Mouse (Mus musculus): Measurements from ENCODE around the gene Hcst. TPM values are rescaled to one million over a fixed set of nuclear protein-coding genes. Genes with fewer than 3 reads are reported as not detected.
A peak's percentile ranks its signal among the peaks of the same experiment; 100 is the strongest.

Gene Hcst
- total RNA-seq, 1 experiment = not detected

- peaks cover 0 to 4% of the 10 kb centered on the region in 2 experiments; a peak in 1 of 4 replicates for H3K4me1 ChIP-seq (ENCODE audit: control insufficient read depth in 2 of 2, insufficient read depth in 2 of 2, low read length in 2 of 2, poor library complexity in 1 of 2)
- H3K9me3 ChIP-seq (ENCODE audit: control insufficient read depth, insufficient read depth, low read depth, low read length) = no peaks in the 10 kb centered on the region
- H3K36me3 ChIP-seq (ENCODE audit: control insufficient read depth, insufficient read depth, low read length, poor library complexity, severe bottlenecking) = peaks cover 18% of the 10 kb centered on the region
- H3K27ac ChIP-seq (ENCODE audit: insufficient read depth, low read depth, low read length, poor library complexity, severe bottlenecking) = no peak overlapping the region
- TF ChIP-seq HCFC1 (IDR thresholded peaks at IDR 0.05; ENCODE audit: borderline replicate concordance, insufficient read depth, low read length) = no peak
- TF ChIP-seq ZNF384 (IDR thresholded peaks at IDR 0.05; ENCODE audit: low read depth, low read length) = no peak
- no peak for TF ChIP-seq MAFK (IDR thresholded peaks at IDR 0.05; ENCODE audit: insufficient read depth, low read depth, low read length)
- no peak for TF ChIP-seq ZC3H11A (IDR thresholded peaks at IDR 0.05; ENCODE audit: borderline replicate concordance, low read depth, low read length)
- TF ChIP-seq CHD2 (IDR thresholded peaks at IDR 0.05; ENCODE audit: low read depth, low read length) = no peak
- in situ Hi-C loops (cut with MboI; ENCODE audit: low sequenced_read_pairs in 2 of 2, unreplicated experiment in 2 of 2) = no loop called here
- DNase-seq (ENCODE audit: low read depth, low spot score) = no peak
- no peak overlapping the region for H3K4me3 ChIP-seq (ENCODE audit: insufficient read depth in 1 of 2, low read depth in 1 of 2, low read length in 2 of 2, poor library complexity in 1 of 2, severe bottlenecking in 1 of 2)
- no peak overlapping the region for H3K9ac ChIP-seq (ENCODE audit: insufficient read depth, low read depth, low read length, poor library complexity, severe bottlenecking)
Observed at GRCm38 (mm10) chr7:30420673-30421072, 1.0 kb upstream of the Hcst start.

GRCm38 (mm10) chr7:30417856-30418255, 1.8 kb downstream of the Hcst start:
- no peaks in the 10 kb centered on the region for H3K36me3 ChIP-seq (ENCODE audit: control insufficient read depth, insufficient read depth, low read length, poor library complexity, severe bottlenecking)
- H3K27ac ChIP-seq (ENCODE audit: insufficient read depth, low read depth, low read length, poor library complexity, severe bottlenecking) = no peak overlapping the region
- peak overlapping the region; percentile 22; the same call in 1 of the 2 replicates for H3K9ac ChIP-seq (ENCODE audit: insufficient read depth, low read depth, low read length, poor library complexity, severe bottlenecking)
- peaks cover 0 to 4% of the 10 kb centered on the region in 2 experiments; a peak in 1 of 4 replicates for H3K4me1 ChIP-seq (ENCODE audit: control insufficient read depth in 2 of 2, insufficient read depth in 2 of 2, low read length in 2 of 2, poor library complexity in 1 of 2)
- TF ChIP-seq ZNF384 (IDR thresholded peaks at IDR 0.05; ENCODE audit: low read depth, low read length) = no peak
- TF ChIP-seq MAFK (IDR thresholded peaks at IDR 0.05; ENCODE audit: insufficient read depth, low read depth, low read length) = no peak
- no peak for TF ChIP-seq ZC3H11A (IDR thresholded peaks at IDR 0.05; ENCODE audit: borderline replicate concordance, low read depth, low read length)
- no peak for TF ChIP-seq CHD2 (IDR thresholded peaks at IDR 0.05; ENCODE audit: low read depth, low read length)
- no peak for TF ChIP-seq HCFC1 (IDR thresholded peaks at IDR 0.05; ENCODE audit: borderline replicate concordance, insufficient read depth, low read length)
- no peak for DNase-seq (ENCODE audit: low read depth, low spot score)
- in situ Hi-C loops (cut with MboI; ENCODE audit: low sequenced_read_pairs in 2 of 2, unreplicated experiment in 2 of 2) = no loop called here
- H3K4me3 ChIP-seq (ENCODE audit: insufficient read depth in 1 of 2, low read depth in 1 of 2, low read length in 2 of 2, poor library complexity in 1 of 2, severe bottlenecking in 1 of 2) = peak overlapping the region in 1 of 2 experiments; percentile 44; a peak in 2 of 4 replicates
- no peaks in the 10 kb centered on the region for H3K9me3 ChIP-seq (ENCODE audit: control insufficient read depth, insufficient read depth, low read depth, low read length)

DNA sequence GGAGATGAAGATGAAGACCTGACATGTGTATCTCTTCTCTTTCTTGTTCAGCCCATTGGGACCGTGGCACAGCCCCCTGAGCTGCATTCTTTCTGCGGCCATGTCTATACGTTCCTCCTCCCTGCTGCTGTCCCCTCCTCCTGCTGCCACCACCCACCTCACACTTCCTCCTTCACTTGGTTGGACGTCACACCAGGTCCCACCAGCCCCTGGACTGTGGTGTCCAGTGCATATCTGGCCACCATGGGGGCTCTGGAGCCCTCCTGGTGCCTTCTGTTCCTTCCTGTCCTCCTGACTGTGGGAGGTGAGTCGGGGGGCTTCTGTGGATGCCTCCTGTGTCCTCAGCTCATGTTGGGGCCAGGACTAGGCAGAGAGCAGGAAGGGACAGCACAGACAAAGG, 6.1 kb downstream of the Hcst start, which contains the start of gene Tyrobp:
Tyrobp (plus strand) TSS at position 165 of the 400 bp plus-strand sequence.
- no peak for DNase-seq (ENCODE audit: low read depth, low spot score)
- H3K9ac ChIP-seq (ENCODE audit: insufficient read depth, low read depth, low read length, poor library complexity, severe bottlenecking) = no peak within 1 kb of the TSS
- no peaks in the 10 kb centered on the region for H3K36me3 ChIP-seq (ENCODE audit: control insufficient read depth, insufficient read depth, low read length, poor library complexity, severe bottlenecking)
- H3K27ac ChIP-seq (ENCODE audit: insufficient read depth, low read depth, low read length, poor library complexity, severe bottlenecking) = no peak within 1 kb of the TSS
- TF ChIP-seq HCFC1 (IDR thresholded peaks at IDR 0.05; ENCODE audit: borderline replicate concordance, insufficient read depth, low read length) (no peak), ZC3H11A (IDR thresholded peaks at IDR 0.05; ENCODE audit: borderline replicate concordance, low read depth, low read length) (no peak), ZNF384 (IDR thresholded peaks at IDR 0.05; ENCODE audit: low read depth, low read length) (no peak), CHD2 (IDR thresholded peaks at IDR 0.05; ENCODE audit: low read depth, low read length) (no peak), MAFK (IDR thresholded peaks at IDR 0.05; ENCODE audit: insufficient read depth, low read depth, low read length) (no peak)
- in situ Hi-C loops (cut with MboI; ENCODE audit: low sequenced_read_pairs in 2 of 2, unreplicated experiment in 2 of 2) = no loop called here
- H3K9me3 ChIP-seq (ENCODE audit: control insufficient read depth, insufficient read depth, low read depth, low read length) = no peaks in the 10 kb centered on the region
- H3K4me1 ChIP-seq (ENCODE audit: control insufficient read depth in 2 of 2, insufficient read depth in 2 of 2, low read length in 2 of 2, poor library complexity in 1 of 2) = peaks cover 2 to 4% of the 10 kb centered on the region in 2 experiments; a peak in 2 of 4 replicates
- H3K4me3 ChIP-seq (ENCODE audit: insufficient read depth in 1 of 2, low read depth in 1 of 2, low read length in 2 of 2, poor library complexity in 1 of 2, severe bottlenecking in 1 of 2) = no peak within 1 kb of the TSS

DNA sequence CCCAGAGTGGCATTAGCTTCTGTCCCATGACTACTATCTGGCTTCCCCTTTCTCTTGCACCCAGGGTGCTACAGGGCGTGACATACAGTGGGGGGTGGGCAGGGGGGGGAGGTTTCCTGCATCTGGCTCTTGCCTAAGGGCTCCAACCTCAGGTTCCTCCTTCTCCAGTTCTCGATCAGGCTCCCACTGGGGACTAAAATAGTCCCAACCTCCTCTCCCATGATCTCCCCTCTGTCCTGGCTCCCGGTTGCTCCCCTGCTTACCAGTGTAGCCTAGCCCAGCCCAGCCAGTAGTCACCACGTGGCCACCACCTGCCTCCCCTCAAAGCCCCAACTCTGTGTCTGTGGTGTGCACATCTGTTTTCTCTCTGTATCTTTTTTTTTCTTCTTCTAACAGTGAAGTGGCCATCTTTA, 6.9 kb downstream of the Hcst start:
- H3K36me3 ChIP-seq (ENCODE audit: control insufficient read depth, insufficient read depth, low read length, poor library complexity, severe bottlenecking) = no peaks in the 10 kb centered on the region
- H3K4me1 ChIP-seq (ENCODE audit: control insufficient read depth in 2 of 2, insufficient read depth in 2 of 2, low read length in 2 of 2, poor library complexity in 1 of 2) = peaks cover 2% of the 10 kb centered on the region in 2 experiments; a peak in 2 of 4 replicates
- H3K4me3 ChIP-seq (ENCODE audit: insufficient read depth in 1 of 2, low read depth in 1 of 2, low read length in 2 of 2, poor library complexity in 1 of 2, severe bottlenecking in 1 of 2) = no peak overlapping the region
- in situ Hi-C loops (cut with MboI; ENCODE audit: low sequenced_read_pairs in 2 of 2, unreplicated experiment in 2 of 2) = no loop called here
- no peaks in the 10 kb centered on the region for H3K9me3 ChIP-seq (ENCODE audit: control insufficient read depth, insufficient read depth, low read depth, low read length)
- no peak for DNase-seq (ENCODE audit: low read depth, low spot score)
- TF ChIP-seq CHD2 (IDR thresholded peaks at IDR 0.05; ENCODE audit: low read depth, low read length) (no peak), MAFK (IDR thresholded peaks at IDR 0.05; ENCODE audit: insufficient read depth, low read depth, low read length) (no peak), ZNF384 (IDR thresholded peaks at IDR 0.05; ENCODE audit: low read depth, low read length) (no peak), ZC3H11A (IDR thresholded peaks at IDR 0.05; ENCODE audit: borderline replicate concordance, low read depth, low read length) (no peak), HCFC1 (IDR thresholded peaks at IDR 0.05; ENCODE audit: borderline replicate concordance, insufficient read depth, low read length) (no peak)
- H3K27ac ChIP-seq (ENCODE audit: insufficient read depth, low read depth, low read length, poor library complexity, severe bottlenecking) = no peak overlapping the region
- no peak overlapping the region for H3K9ac ChIP-seq (ENCODE audit: insufficient read depth, low read depth, low read length, poor library complexity, severe bottlenecking)

All from ES-E14 (cell line).